Mouse (Mus musculus): ENCODE measurements around the gene Mrpl28. TPM values are rescaled to one million over a fixed set of nuclear protein-coding genes. Genes with fewer than 3 reads are reported as not detected.

Mrpl28 gene
- polyA plus RNA-seq, 2 experiments, result 58.0 to 121 TPM

DNA sequence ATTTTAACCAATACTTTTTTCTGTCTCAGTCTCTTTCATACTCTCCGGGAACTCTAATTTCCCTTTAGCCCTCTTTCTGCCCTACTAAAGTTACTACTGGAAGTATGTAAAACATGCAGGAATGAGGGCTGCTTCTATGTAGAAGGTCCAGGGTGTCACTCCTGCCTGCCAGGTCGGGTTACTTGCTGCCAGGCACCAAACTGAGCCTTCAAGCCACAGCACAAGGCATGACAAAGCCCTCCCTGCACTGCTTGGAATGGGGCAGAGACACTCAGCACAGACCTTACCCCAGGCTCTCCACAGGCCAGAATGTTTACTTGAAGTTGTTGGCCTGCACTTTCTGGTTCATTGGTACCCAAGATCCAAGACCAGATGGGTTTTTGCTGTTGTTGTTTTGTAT, 23.1 kb upstream of the Mrpl28 start:
- WGBS (ENCODE audit: insufficient replicate concordance), result 41% methylated on average over 2 of the region's 2 CpGs

DNA sequence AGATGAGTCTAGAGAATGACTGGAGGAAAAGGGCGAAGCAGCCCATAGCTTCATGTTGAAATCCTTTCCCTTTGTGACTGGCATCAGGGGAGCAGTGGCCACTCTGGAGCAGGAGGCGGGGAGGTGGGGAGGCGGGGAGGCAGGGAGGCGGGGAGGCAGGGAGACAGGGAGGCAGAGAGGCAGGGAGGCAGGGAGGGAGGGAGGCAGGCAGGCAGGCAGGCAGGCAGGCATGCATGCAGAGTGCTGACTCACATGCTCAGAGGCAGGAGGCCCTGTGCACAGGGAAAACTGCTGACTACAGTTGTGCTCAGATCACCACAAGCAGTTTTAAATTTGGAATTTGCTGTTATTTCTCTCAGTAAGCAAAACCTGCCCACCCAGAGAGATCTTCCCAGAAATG, 21.8 kb upstream of the Mrpl28 start:
- TF ChIP-seq CTCF (IDR thresholded peaks at IDR 0.05; ENCODE audit: low read depth), result no peak
- no peak for TF ChIP-seq EP300 (IDR thresholded peaks at IDR 0.05; ENCODE audit: low read depth)
- 38% methylated on average over 4 of the region's 4 CpGs for WGBS (ENCODE audit: insufficient replicate concordance)
- no peaks in the 10 kb centered on the region for H3K4me1 ChIP-seq (replicated peaks; ENCODE audit: control insufficient read depth in 2 of 2, insufficient read depth in 2 of 2, low read length in 1 of 2)
- ATAC-seq (ENCODE audit: insufficient read depth), result peak; percentile 59; the same call in 1 of the 2 replicates
- no peak overlapping the region for H3K27ac ChIP-seq
- no peaks in the 10 kb centered on the region for H3K9me3 ChIP-seq (ENCODE audit: control insufficient read depth, low read length)
- no peak overlapping the region for H3K4me2 ChIP-seq (ENCODE audit: low read depth)
- DNase-seq (ENCODE audit: low read depth in 3 of 3, low spot score in 3 of 3), result no peak
- H3K27me3 ChIP-seq (ENCODE audit: control insufficient read depth, insufficient read depth, low read length), result no peaks in the 10 kb centered on the region
- H3K9ac ChIP-seq (replicated peaks), result no peak overlapping the region
- no peaks in the 10 kb centered on the region for H3K36me3 ChIP-seq (replicated peaks; ENCODE audit: control insufficient read depth, insufficient read depth, low read depth)
- no peak overlapping the region for H3K4me3 ChIP-seq (ENCODE audit: insufficient read depth in 1 of 2, low read depth in 2 of 2, low read length in 2 of 2)

More for the DNA sequence above, 23.1 kb upstream of the Mrpl28 start:
- Histone ChIP-seq H3K4me1 (replicated peaks; ENCODE audit: control insufficient read depth in 2 of 2, insufficient read depth in 2 of 2, low read length in 1 of 2) (peaks cover 4 to 6% of the 10 kb centered on the region in 2 experiments), H3K9me3 (ENCODE audit: control insufficient read depth, low read length) (no peaks in the 10 kb centered on the region), H3K4me3 (ENCODE audit: insufficient read depth in 1 of 2, low read depth in 2 of 2, low read length in 2 of 2) (no peak overlapping the region), H3K27ac (no peak overlapping the region), H3K9ac (replicated peaks) (no peak overlapping the region), H3K36me3 (replicated peaks; ENCODE audit: control insufficient read depth, insufficient read depth, low read depth) (no peaks in the 10 kb centered on the region), H3K4me2 (ENCODE audit: low read depth) (no peak overlapping the region), H3K27me3 (ENCODE audit: control insufficient read depth, insufficient read depth, low read length) (no peaks in the 10 kb centered on the region)
- ATAC-seq (ENCODE audit: insufficient read depth) (no peak), DNase-seq (ENCODE audit: low read depth in 3 of 3, low spot score in 3 of 3) (no peak)
- TF ChIP-seq CTCF (IDR thresholded peaks at IDR 0.05; ENCODE audit: low read depth) (no peak), EP300 (IDR thresholded peaks at IDR 0.05; ENCODE audit: low read depth) (no peak)

DNA sequence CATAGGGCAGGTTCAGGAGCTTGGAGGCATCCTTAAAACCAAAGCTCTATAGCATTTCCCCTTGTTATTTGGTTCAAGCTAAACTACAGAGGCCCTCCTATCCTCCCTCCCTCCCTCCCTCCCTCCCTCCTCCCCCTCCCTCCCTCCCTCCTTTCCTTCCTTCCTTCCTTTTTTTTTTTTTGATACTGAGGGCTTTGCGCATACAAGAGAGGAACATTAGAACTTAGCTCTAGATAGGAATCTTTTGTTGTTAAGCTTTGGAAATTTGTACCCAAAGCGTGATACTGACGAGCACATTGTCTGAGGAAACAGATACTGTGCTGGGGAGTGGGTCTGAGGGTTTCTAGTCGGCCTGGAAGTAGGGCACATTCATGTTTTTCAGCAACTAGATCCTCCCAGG, 17.7 kb upstream of the Mrpl28 start:
- no peak for ATAC-seq (ENCODE audit: insufficient read depth)
- Histone ChIP-seq H3K36me3 (replicated peaks; ENCODE audit: control insufficient read depth, insufficient read depth, low read depth) (no peaks in the 10 kb centered on the region), H3K9me3 (ENCODE audit: control insufficient read depth, low read length) (no peaks in the 10 kb centered on the region), H3K4me1 (replicated peaks; ENCODE audit: control insufficient read depth in 2 of 2, insufficient read depth in 2 of 2, low read length in 1 of 2) (no peaks in the 10 kb centered on the region), H3K27ac (no peak overlapping the region), H3K27me3 (ENCODE audit: control insufficient read depth, insufficient read depth, low read length) (peaks cover 6% of the 10 kb centered on the region), H3K4me3 (ENCODE audit: insufficient read depth in 1 of 2, low read depth in 2 of 2, low read length in 2 of 2) (no peak overlapping the region), H3K9ac (replicated peaks) (no peak overlapping the region), H3K4me2 (ENCODE audit: low read depth) (no peak overlapping the region)
- no peak for TF ChIP-seq EP300 (IDR thresholded peaks at IDR 0.05; ENCODE audit: low read depth)
- 24% methylated on average over 4 of the region's 4 CpGs for WGBS (ENCODE audit: insufficient replicate concordance)
- DNase-seq (ENCODE audit: low read depth in 3 of 3, low spot score in 3 of 3), result no peak

- Histone ChIP-seq H3K36me3 (replicated peaks; ENCODE audit: control insufficient read depth, insufficient read depth, low read depth) (no peaks in the 10 kb centered on the region), H3K9ac (replicated peaks) (no peak overlapping the region), H3K27me3 (ENCODE audit: control insufficient read depth, insufficient read depth, low read length) (peaks cover 48% of the 10 kb centered on the region), H3K9me3 (ENCODE audit: control insufficient read depth, low read length) (no peaks in the 10 kb centered on the region), H3K4me2 (ENCODE audit: low read depth) (no peak overlapping the region), H3K4me1 (replicated peaks; ENCODE audit: control insufficient read depth in 2 of 2, insufficient read depth in 2 of 2, low read length in 1 of 2) (peaks cover 2 to 8% of the 10 kb centered on the region in 2 experiments), H3K4me3 (ENCODE audit: insufficient read depth in 1 of 2, low read depth in 2 of 2, low read length in 2 of 2) (no peak overlapping the region), H3K27ac (no peak overlapping the region)
- no peak for TF ChIP-seq CTCF (IDR thresholded peaks at IDR 0.05; ENCODE audit: low read depth)
- no peak for TF ChIP-seq EP300 (IDR thresholded peaks at IDR 0.05; ENCODE audit: low read depth)
- no peak for DNase-seq (ENCODE audit: low read depth in 3 of 3, low spot score in 3 of 3)
- 29% methylated on average over 4 of the region's 4 CpGs for WGBS (ENCODE audit: insufficient replicate concordance)
- ATAC-seq (ENCODE audit: insufficient read depth), result no peak
Measured at GRCm38 (mm10) chr17:26110156-26110555, 13.1 kb upstream of the Mrpl28 start.

- Histone ChIP-seq H3K27ac (no peak overlapping the region), H3K4me2 (ENCODE audit: low read depth) (no peak overlapping the region), H3K9me3 (ENCODE audit: control insufficient read depth, low read length) (no peaks in the 10 kb centered on the region), H3K27me3 (ENCODE audit: control insufficient read depth, insufficient read depth, low read length) (peaks cover 53% of the 10 kb centered on the region), H3K4me1 (replicated peaks; ENCODE audit: control insufficient read depth in 2 of 2, insufficient read depth in 2 of 2, low read length in 1 of 2) (peaks cover 2 to 8% of the 10 kb centered on the region in 2 experiments), H3K4me3 (ENCODE audit: insufficient read depth in 1 of 2, low read depth in 2 of 2, low read length in 2 of 2) (no peak overlapping the region), H3K9ac (replicated peaks) (no peak overlapping the region), H3K36me3 (replicated peaks; ENCODE audit: control insufficient read depth, insufficient read depth, low read depth) (no peaks in the 10 kb centered on the region)
- ATAC-seq (ENCODE audit: insufficient read depth) (no peak), DNase-seq (ENCODE audit: low read depth in 3 of 3, low spot score in 3 of 3) (no peak)
- WGBS (ENCODE audit: insufficient replicate concordance), result 20% methylated on average over 4 of the region's 4 CpGs
- TF ChIP-seq EP300 (IDR thresholded peaks at IDR 0.05; ENCODE audit: low read depth) (no peak), CTCF (IDR thresholded peaks at IDR 0.05; ENCODE audit: low read depth) (no peak)
Measured at GRCm38 (mm10) chr17:26111024-26111423, 12.3 kb upstream of the Mrpl28 start.

All from liver, embryonic 14.5 days (tissue).